Mouse (Mus musculus): Measurements from ENCODE around the gene Supt20.
A peak's percentile ranks its signal among the peaks of the same experiment; 100 is the strongest.
"Not testable (repeated sequence)": the region's sequence is repeated elsewhere in the genome, so short reads cannot be mapped to it uniquely, and the experiment has no call there.

The Supt20 gene

DNA sequence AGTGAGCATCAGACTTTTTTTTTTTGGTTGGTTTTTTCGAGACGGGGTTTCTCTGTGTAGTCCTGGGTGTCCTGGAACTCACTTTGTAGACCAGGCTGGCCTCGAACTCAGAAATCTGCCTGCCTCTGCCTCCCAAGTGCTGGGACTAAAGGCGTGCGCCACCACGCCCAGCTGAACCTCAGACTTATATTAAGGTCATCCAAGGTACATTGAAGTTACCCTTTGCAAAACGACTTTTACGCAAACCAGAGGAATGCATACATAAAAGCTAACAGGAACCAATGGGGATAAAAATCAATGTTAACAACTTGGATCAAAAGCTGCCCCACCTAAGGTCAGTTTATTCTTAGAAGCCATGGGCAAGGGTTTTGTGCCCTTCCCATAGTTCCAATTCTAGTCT, 11.5 kb downstream of the Supt20 start:
- not testable (repeated sequence) for DNase-seq (ENCODE audit: extremely low spot score, low spot score)

DNA sequence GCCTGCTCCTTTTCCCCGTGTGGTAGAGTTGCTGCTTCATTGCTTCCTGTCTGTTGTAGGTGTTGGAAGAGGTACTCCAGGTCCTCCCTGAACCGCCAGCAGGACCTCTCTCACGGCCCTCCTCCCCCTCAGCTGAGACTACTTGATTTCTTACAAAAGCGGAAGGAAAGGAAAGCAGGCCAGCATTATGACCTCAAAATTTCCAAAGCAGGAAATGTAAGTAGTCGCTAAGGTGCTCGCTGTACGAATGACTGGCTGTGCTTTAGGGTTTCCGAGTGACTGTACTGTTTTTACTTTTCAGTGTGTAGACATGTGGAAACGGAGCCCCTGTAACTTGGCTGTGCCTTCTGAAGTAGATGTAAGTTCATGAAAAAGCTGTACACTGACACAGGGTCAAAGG, 16.4 kb downstream of the Supt20 start:
- no peak for DNase-seq (ENCODE audit: extremely low spot score, low spot score)

GRCm38 (mm10) chr3:54714253-54714652, 21.6 kb downstream of the Supt20 start, which contains the start of gene Gm21958:
Gene Gm21958 (minus strand): TSS chr3:54714353.
- no peak for DNase-seq (ENCODE audit: extremely low spot score, low spot score)

GRCm38 (mm10) chr3:54715461-54715860, 22.9 kb downstream of the Supt20 start:
- DNase-seq (ENCODE audit: extremely low spot score, low spot score), result no peak

- no peak for DNase-seq (ENCODE audit: extremely low spot score, low spot score)
These were observed 24.7 kb downstream of the Supt20 start for GRCm38 (mm10) chr3:54717348-54717747.

DNA sequence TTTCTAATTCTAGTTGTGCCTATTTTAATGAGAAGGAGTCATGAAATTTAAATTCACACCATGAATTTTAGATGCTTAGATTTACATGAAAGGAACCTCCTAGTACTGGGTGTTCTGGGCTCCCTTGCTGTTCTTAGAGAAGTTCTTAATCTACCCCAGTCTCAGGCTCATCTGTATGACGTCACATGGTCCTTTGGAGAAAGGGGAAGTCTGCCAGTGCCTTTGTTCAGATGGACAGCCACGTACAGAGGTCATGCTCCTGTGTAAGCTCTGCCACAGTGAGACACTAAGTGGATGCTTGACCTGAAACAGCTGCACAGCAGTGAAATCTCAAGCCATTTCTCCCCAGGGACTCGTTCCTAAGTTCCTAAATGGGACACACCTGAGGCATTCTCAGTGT, 26.3 kb downstream of the Supt20 start:
- DNase-seq (ENCODE audit: extremely low spot score, low spot score), result no peak

DNA sequence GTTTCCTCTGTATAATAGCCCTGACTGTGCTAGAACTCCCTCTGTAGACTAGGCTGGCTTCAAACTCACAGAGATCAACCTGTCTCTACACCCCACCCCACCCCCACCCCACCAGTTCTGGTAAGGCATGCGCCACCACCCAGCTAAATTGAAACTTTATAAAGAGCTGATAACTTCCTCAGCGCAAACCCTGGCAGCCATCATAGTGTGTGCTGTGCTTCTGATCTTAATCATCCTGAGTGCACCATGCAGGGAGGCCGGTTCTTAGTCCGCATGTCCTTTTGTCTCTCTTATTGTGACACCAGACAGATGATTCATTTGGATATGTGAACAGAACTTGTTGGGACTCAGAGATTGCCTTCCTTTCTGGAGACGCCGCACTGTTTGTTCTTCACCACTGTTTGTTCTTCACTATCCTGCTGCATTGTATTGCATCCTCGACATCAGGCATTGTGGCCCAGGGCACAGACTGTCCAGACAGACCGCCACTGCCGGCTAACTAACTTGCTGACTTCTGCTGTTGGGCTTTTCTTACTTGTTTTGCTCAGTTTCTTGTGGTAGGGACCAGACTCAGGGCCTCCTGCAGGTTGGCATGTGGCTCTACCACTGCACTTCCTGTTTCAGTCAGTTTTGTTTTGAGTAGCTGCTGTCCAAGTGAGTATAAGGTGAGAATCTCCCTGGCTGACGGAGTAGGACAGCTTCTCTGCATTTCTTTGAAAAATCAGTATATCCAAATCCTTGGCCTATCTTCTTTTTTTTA, 31.3 kb downstream of the Supt20 start:
- DNase-seq (ENCODE audit: extremely low spot score, low spot score), result no peak

GRCm38 (mm10) chr3:54725344-54725743, 32.7 kb downstream of the Supt20 start:
- no peak for DNase-seq (ENCODE audit: extremely low spot score, low spot score)

- DNase-seq (ENCODE audit: extremely low spot score, low spot score), result no peak
These were observed 35.0 kb downstream of the Supt20 start for GRCm38 (mm10) chr3:54727588-54727987.

GRCm38 (mm10) chr3:54728100-54728499, 35.5 kb downstream of the Supt20 start:
- DNase-seq (ENCODE audit: extremely low spot score, low spot score), result no peak

DNA sequence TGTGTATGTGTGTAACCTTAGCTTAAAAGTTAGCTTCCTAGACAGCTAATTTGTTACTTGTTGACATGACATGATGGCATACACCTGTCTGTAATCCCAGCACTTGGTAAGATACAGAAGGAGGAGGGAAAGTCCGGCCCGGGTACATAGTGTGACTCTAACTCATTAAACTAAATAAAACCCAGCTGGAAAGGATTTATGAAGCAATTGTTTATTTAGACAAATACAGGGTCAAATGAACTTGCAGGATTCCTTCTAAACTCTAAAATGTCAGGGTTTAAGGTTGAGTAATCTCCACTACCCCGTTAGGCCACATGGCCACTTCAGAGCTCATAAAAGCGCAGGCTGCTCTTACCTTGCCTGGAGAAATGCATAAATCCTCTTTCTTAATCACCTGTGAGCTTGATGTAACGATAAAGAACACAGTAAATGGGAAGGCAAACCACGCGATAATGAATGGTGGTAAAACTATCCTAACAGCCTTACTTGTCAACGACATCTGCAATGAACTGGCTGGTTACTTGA, 39.1 kb downstream of the Supt20 start:
- no peak for DNase-seq (ENCODE audit: extremely low spot score, low spot score)

DNA sequence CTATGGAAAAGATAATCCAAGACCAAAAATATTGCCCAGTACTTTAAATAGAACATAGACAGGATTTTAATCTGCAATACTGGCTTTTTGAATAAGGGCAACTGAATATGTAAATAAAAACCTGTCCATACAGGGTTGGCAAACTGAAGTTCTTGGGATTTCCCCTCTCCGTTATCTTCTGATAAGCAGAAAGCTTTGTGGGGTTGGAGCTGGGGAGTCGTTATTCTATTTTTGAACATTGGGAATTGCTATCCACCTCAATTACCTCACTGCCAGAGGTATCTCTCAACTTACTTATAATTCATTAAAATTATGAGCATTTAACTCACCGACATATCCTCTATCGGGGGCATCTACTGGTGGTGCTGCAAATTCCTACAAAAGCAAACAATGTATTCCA, 39.8 kb downstream of the Supt20 start:
- no peak for DNase-seq (ENCODE audit: extremely low spot score, low spot score)

DNA sequence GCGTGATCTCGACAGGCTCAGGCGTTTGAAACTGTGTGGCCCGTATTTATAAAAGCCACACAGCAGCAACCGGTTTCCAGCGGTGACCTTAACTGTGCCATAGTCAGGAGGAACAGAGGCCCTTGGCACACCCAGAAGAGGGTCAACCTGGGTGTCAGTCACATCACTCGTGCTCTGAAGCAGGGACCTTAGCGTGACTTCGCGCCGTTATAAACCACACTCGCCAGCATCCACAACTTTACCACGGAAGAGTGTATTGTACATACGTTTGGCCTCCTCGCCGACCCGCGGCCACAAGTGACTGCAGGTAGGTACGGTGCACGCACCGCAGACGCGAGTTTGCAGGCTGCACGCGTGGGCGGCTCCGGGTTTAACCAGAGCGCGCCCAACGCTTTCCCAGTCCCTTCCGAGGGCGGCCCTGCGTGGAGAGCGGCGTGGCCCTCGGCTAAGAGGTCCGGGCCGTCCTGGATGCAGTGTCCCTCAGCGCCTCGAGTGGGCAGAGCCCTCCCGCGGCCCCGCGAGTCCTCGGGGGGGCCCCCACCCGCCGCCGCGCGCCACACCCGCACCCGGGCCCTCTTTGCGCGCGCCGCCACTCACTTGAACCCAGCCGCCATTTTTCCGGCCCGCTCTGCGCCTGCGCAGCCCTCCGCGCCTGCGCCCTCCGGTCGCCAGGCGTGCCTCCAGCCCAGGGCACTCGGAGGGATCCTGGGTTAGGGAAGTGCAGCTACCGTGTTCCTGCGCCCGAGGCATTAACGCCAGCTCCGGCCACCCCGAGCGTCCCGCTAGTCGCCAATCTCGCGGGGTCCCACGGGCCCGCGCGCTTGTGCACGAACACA, 42.0 kb downstream of the Supt20 start:
- peak; percentile 90 for DNase-seq (ENCODE audit: extremely low spot score, low spot score)

DNA sequence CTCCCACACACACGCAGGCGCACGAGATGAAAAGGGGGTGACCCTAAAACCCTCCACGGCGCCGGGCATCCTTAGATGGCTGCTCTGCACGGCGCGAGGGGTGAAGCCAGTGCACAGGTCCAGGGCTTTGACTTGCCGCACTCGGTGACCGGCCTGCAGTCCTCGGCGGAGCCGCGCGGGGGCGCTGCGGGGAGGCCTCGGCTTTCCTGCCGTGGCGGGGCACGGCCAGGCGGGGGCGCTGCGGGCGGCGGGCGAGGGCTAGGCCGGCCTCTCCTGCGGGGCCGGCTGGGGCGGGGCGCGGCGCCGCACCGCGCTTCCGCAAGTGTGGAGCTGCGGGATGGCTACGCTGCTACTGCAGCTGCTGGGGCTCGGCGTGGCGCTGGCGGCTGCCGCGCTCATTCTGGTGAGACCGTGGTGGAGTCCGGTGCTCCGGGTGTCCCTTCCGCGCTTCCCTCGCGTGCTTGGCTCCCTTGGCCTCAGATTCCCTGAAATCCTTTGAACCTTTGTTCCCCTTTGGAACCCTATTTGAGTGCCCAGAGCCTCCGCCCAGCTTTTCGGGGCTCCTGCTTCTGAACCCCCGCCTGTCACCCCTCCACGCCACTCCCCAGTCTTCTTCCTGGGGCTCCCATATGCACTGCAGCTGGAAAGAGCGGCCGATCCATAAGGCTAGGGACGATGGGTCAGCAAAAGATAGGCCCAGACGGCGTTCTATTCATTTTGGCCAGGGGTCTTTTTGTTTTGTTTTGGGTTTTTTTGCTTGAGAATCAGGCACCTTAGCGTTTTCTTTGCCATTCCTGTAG, 42.8 kb downstream of the Supt20 start, which contains the start of the genes Exosc8 and Alg5:
Gene Exosc8 (minus strand): TSS at position 147 of the 800 bp plus-strand sequence.
Gene Alg5 (plus strand): TSS at position 293 of the 800 bp plus-strand sequence.
- DNase-seq (ENCODE audit: extremely low spot score, low spot score), result peak; percentile 99

- DNase-seq (ENCODE audit: extremely low spot score, low spot score), result peak; percentile 40
These were observed 43.7 kb downstream of the Supt20 start for GRCm38 (mm10) chr3:54736101-54736927.

GRCm38 (mm10) chr3:54737317-54737716, 44.7 kb downstream of the Supt20 start:
- no peak for DNase-seq (ENCODE audit: extremely low spot score, low spot score)

DNA sequence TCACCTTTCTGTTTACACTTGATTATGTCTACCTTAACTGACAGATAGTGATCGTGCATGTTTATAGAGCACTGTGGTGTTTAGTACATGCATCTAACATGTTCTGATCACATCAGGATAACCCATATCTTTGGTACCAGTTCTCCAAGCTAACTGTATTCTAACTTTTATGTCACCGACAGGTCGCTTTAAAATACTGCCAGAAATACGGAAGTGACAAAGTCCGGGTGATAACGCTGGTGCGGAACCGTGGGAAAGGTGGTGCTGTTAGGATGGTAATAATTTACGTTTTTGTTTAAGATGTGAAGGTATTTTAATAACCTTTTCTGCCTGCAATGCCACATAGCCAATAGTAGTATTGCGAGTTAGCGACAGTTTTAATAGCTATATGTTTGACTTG, 49.4 kb downstream of the Supt20 start:
- DNase-seq (ENCODE audit: extremely low spot score, low spot score), result no peak

- DNase-seq (ENCODE audit: extremely low spot score, low spot score), result no peak
These were observed 53.2 kb downstream of the Supt20 start for GRCm38 (mm10) chr3:54745799-54746198.

- DNase-seq (ENCODE audit: extremely low spot score, low spot score), result no peak
These were observed 60.8 kb downstream of the Supt20 start for GRCm38 (mm10) chr3:54753411-54753810.
